Mouse (Mus musculus) hindbrain, embryonic 10.5 days (tissue): ENCODE data around the gene Atg101. TPM values are rescaled to one million over a fixed set of nuclear protein-coding genes. Genes with fewer than 3 reads are reported as not detected.

Experiments used
- polyA plus RNA-seq: library from polyadenylated mRNA; unstranded; fragments of >200 nt; fragmentation: Nextera tagmentation; extraction: Ambion mirVana; gene quantifications from 2 replicates; pipeline ENCODE4 v1.2.1, GENCODE M21; 2016

Atg101 gene
- polyA plus RNA-seq, 1 experiment from 2014 or later, result 82.1 TPM

Other genes starting within 250 kb of the Atg101 start
- gene Gm47841, start 236.9 kb upstream of the Atg101 start, polyA plus RNA-seq, result not detected in 2 replicates
- gene Fignl2, start 205.7 kb upstream of the Atg101 start, polyA plus RNA-seq, result 1.4 TPM in 2 replicates
- not detected in 2 replicates for gene Ankrd33, start 168.5 kb upstream of the Atg101 start, polyA plus RNA-seq
- gene Acvrl1, start 155.8 kb upstream of the Atg101 start, polyA plus RNA-seq, result 8.7 and 10.8 TPM in 2 replicates
- 6.3 and 10.9 TPM in 2 replicates for gene Acvr1b, start 110.2 kb upstream of the Atg101 start, polyA plus RNA-seq
- gene Grasp, start 60.1 kb upstream of the Atg101 start, polyA plus RNA-seq, result 5.5 and 5.8 TPM in 2 replicates
- gene Nr4a1, start 30.0 kb upstream of the Atg101 start, polyA plus RNA-seq, result 4.8 and 5.1 TPM in 2 replicates
- gene 6030408B16Rik, start 8.9 kb downstream of the Atg101 start, polyA plus RNA-seq, result 0.27 and 0.39 TPM in 2 replicates
- 0.16 TPM in 1 of 2 replicates, not detected in the other for gene Krt80, start 85.9 kb downstream of the Atg101 start, polyA plus RNA-seq
- gene Krt7, start 126.8 kb downstream of the Atg101 start, polyA plus RNA-seq, result 17.5 and 19.9 TPM in 2 replicates
- 0.10 TPM in 1 of 2 replicates, not detected in the other for gene Krt87, start 154.5 kb downstream of the Atg101 start, polyA plus RNA-seq
- gene Krt88, start 163.5 kb downstream of the Atg101 start, polyA plus RNA-seq, result not detected in 2 replicates
- not detected in 2 replicates for gene Krt81, start 179.5 kb downstream of the Atg101 start, polyA plus RNA-seq
- gene Krt86, start 189.2 kb downstream of the Atg101 start, polyA plus RNA-seq, result not detected in 2 replicates
- not detected in 2 replicates for gene Krt83, start 207.2 kb downstream of the Atg101 start, polyA plus RNA-seq
- not detected in 2 replicates for gene Gm49425, start 233.0 kb downstream of the Atg101 start, polyA plus RNA-seq
- gene Krt84, start 248.5 kb downstream of the Atg101 start, polyA plus RNA-seq, result not detected in 2 replicates